Mouse (Mus musculus) Muller cell, postnatal 12 days (primary cell): ENCODE results near the gene Camk2g.
A peak's percentile ranks its signal among the peaks of the same experiment; 100 is the strongest.
"Not testable (repeated sequence)": the region's sequence is repeated elsewhere in the genome, so short reads cannot be mapped to it uniquely, and the experiment has no call there.

Experiments used
- DNase-seq: peaks from one replicate; pipeline ENCODE4 v3.0.0-alpha.2; 2015; ENCODE audit errors: inconsistent ontology term

Camk2g gene

GRCm38 (mm10) chr14:20738511-20738910 lies 55.4 kb downstream of the Camk2g start:
- no peak for DNase-seq

DNA sequence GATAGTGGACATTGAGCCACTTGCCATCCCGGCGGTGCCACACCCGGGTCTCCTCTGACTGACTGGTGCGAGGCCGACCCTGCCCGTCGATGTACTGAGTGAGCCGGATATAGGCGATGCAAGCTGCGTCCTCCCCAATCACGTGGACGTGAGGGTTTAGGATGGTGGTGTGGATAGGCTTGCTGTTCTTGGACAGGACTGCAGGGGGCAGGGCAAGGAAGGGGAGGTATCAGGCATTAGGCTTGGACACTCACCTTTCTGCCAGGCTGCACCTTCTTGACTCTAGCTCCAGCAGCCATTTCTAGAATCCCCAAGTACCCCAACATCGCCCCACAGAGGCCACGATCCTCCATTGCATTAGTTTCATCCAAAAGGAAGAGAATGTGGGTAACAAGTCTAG lies 56.6 kb downstream of the Camk2g start:
- peak; percentile 33 for DNase-seq

GRCm38 (mm10) chr14:20735892-20736390 lies 57.9 kb downstream of the Camk2g start:
- DNase-seq, result no peak

DNA sequence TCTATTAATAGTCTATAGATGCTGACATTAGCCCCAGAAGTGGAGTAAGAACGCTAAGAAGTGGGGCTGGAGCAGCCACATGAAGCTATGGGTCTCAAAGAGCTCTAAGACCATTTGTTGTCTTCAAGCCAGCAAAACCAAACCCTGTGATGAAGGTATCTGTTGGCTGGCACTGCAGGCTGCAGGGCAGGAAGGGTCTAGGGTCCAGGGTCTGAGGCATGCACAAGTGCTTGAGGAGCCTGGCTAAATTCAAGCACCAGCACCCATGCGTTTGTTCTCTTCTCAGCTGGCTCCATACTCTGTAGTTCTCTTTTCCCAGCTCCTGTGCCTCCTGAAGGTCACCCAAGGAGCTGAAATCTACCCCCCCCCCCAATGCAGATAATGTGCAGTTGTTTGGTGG lies 58.8 kb downstream of the Camk2g start:
- DNase-seq, result no peak

DNA sequence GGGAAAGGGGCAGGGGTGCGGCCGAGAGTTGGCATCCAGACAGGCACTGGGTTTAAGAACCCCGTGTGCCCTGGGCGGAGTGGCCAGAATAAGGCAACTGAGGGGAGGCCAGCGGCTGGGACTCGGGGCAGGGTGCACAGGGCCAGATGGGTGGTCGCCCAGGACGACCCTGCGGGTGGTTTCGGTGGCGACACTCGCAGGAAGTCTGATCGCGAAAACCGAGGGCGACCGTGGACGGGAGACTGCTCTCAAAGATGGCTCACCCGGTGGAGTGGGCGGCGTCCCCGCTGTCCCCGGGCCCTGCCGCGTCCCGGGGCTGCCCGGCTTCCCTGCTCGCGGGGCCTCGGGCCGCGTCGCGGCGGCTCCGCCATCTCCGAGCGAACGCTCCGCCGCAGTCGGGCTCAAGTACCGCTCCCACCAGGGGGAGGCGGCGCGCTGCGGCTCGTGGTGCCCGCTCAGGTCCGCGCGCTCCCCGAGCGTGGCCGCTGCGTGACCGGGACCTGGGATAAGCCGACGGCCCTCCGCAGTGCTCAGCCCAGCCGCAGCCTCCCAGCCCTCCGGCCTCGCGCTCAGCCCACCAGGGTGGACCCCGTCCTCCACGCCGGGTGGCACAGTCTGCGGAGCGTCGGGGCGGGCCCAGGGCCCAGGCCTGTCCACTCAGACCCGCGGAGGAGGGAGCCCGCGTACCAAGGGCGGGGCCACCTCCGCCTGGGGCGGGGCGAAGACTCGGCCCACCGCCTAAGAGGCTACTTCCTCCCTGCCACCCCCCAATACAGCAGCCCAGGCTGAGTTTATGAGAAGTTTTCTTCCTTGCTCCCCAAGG lies 59.7 kb downstream of the Camk2g start, which contains the start of gene Ndst2:
Gene Ndst2, minus strand, starts transcription at position 611 of the 823 bp plus-strand sequence.
- DNase-seq, result peak; percentile 97

GRCm38 (mm10) chr14:20733041-20733951 lies 60.6 kb downstream of the Camk2g start:
- DNase-seq, result peak; percentile 29

GRCm38 (mm10) chr14:20730853-20731602 lies 62.9 kb downstream of the Camk2g start:
- DNase-seq, result no peak

GRCm38 (mm10) chr14:20729871-20730270 lies 64.0 kb downstream of the Camk2g start:
- DNase-seq, result no peak

DNA sequence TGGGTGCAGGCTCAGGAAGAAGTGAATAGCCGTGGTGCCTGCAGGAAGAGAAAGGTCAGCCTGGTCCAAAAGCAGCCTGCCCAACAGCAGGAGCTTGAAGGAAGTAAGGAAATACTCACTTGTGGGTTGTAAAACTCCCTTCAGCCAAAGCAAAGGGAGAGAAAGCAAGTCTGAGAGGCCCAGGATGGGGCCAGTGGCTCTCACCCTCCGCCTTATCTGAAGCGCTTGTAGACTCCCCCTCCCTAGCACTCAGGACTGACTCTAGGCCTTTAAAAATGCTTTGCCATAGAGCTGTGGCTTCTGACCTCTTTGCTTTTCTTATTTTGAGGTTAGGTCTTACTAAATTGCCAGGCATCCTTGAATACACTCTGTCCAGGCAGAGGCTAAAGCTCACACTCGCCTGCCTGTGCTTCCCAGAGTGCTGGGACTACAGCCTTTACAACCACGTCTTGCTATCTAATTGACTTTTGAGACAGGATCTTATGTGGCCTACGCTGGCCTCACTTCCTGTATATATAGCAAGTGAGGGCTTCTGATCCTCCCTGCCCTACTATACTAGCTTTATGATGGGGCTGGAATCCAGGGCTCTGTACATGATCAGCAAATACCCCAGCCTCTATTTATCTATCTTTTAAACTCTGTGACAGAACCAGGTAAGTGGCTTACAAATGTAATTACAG lies 68.1 kb downstream of the Camk2g start:
- no peak for DNase-seq

- DNase-seq, result peak; percentile 35
Observed at GRCm38 (mm10) chr14:20724043-20724442, 69.8 kb downstream of the Camk2g start.

- no peak for DNase-seq
Observed at GRCm38 (mm10) chr14:20723006-20723405, 70.9 kb downstream of the Camk2g start.

GRCm38 (mm10) chr14:20721371-20721770 lies 72.5 kb downstream of the Camk2g start:
- DNase-seq, result no peak

- DNase-seq, result no peak
Observed at GRCm38 (mm10) chr14:20719767-20720166, 74.1 kb downstream of the Camk2g start.

DNA sequence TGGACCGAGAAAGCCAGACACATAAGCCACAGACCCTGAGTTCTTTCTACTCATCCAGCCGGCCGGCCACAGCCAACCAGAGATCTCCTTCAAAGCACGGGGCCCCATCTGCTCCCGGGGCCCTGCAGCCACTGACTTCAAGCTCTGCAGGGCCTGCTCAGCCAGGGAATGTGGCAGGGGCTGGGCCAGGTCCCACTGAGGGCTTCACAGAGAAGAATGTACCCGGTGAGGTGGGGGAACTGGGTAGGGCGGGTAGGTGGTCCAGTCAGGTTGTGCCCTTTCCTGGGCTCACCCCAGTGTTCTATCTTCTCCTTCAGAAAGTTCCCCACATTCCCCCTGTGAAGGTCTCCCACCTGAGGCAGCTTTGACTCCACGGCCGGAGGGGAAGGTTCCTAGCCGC lies 75.4 kb downstream of the Camk2g start:
- no peak for DNase-seq

- DNase-seq, result no peak
Observed at GRCm38 (mm10) chr14:20713832-20714231, 80.1 kb downstream of the Camk2g start.

GRCm38 (mm10) chr14:20708239-20708638 lies 85.6 kb downstream of the Camk2g start:
- DNase-seq, result peak; percentile 57

DNA sequence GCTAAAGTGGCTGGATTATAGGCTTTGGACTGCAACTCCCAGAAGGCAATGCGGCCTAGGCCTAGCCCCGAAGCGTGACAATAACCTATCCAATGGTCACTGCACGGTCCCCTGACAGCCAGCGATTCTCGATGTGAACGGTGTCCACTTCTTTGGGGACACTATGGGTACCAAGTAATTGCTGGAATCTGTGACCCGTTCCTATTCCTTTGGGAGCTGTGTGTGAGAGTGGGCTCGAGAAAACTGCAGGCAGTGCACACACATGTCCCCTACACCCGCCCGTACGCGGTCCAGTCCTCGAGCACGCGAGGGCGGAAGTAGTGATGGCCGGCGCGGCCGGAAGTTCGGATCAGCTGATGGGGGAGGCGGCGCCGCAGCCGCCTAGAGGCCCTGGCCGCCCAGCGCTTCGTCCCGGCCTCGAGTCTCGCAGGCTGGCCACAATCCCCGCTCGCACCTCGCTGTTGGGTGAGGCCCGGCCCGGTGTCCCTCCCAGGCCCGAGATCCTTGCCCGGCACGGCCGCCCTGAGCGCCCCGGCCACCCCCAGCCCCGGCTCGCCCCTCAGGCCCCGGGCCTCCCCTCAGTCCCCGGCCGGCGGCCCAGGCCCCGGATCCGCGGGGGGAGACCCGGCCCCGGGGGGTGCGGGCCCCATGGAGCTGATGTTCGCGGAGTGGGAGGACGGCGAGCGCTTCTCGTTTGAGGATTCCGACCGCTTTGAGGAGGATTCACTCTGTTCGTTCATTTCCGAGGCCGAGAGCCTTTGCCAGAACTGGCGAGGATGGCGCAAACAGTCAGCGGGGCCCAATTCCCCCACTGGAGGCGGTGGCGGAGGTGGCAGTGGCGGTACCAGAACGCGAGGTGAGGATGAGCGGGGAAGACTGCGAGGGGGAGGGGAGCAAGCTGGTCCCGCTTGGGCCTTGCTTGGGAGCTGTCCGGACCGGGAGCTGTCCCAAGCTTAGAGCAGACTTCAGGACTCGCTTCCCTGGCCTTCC lies 86.4 kb downstream of the Camk2g start, which contains the start of gene Zswim8:
Gene Zswim8, plus strand, starts transcription at position 352 of the 990 bp plus-strand sequence.
- peak; percentile 91 for DNase-seq

GRCm38 (mm10) chr14:20703461-20703860 lies 90.4 kb downstream of the Camk2g start:
- DNase-seq, result not testable (repeated sequence)

DNA sequence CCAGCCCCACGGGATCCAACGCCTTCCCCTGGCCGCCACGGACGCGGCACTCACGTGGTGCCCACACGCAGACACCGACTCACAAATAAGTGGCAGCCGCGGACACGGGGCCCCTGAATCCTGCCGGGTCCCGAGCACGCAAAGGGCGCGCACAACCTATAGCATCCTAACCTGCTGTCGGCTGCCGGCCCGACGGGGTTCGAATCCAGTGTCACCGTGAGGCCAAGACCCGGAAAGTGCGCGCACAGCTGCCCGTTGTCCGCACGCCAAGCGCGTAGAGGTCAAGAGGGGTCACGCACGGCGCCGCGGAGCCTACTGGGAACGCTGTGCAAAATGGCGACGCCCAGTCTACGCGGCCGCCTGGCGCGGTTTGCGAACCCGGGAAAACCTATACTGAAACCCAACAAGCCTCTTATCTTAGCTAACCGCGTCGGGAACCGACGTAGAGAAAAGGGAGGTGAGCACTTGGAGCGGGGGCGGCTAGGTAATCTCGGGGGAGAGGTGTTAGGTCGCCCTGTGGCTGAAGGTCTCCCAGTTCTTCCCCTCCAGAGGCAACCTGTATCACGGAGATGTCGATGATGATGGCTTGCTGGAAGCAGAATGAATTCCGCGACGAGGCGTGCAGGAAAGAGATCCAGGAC lies 91.0 kb downstream of the Camk2g start, which contains the start of gene Chchd1:
Gene Chchd1, plus strand, starts transcription at position 266 of the 641 bp plus-strand sequence.
- DNase-seq, result peak; percentile 87
